Mouse (Mus musculus) myocyte (in vitro differentiated cells): ENCODE results near the gene Gm38392.

Source experiments
- E2F4 ChIP-seq: IDR thresholded peaks from one replicate; pipeline ENCODE4 v1.6.1; 2011; ENCODE audit warnings: mild to moderate bottlenecking, control low read depth, moderate library complexity; ENCODE audit not compliant: insufficient read depth
- POLR2A ChIP-seq: IDR thresholded peaks from one replicate; pipeline ENCODE4 v1.6.1; 2011; ENCODE audit warnings: low read depth, mild to moderate bottlenecking, control low read depth, moderate library complexity; ENCODE audit not compliant: insufficient read length
- POLR2AphosphoS2 ChIP-seq: IDR thresholded peaks from one replicate; pipeline ENCODE4 v1.6.1; 2011; ENCODE audit warnings: low read depth, control low read depth; ENCODE audit not compliant: insufficient read length
- TCF12 ChIP-seq: IDR thresholded peaks from one replicate; pipeline ENCODE4 v1.6.1; 2011; ENCODE audit warnings: mild to moderate bottlenecking, control low read depth; ENCODE audit not compliant: poor library complexity, insufficient read depth, severe bottlenecking
- TCF3 ChIP-seq: IDR thresholded peaks from one replicate; pipeline ENCODE4 v1.6.1; 2011; ENCODE audit warnings: low read depth, control low read depth; ENCODE audit not compliant: insufficient read length
- USF1 ChIP-seq: IDR thresholded peaks from one replicate; pipeline ENCODE4 v1.6.1; 2011; ENCODE audit warnings: low read depth, mild to moderate bottlenecking, control low read depth, moderate library complexity

- TF ChIP-seq POLR2AphosphoS2 (no peak), POLR2A (no peak), TCF12 (no peak), TCF3 (no peak), USF1 (no peak), E2F4 (no peak)
Observed at GRCm38 (mm10) chr3:88206901-88207371, 80.1 kb downstream of the Gm38392 start.
